In the genomic region with DNA sequence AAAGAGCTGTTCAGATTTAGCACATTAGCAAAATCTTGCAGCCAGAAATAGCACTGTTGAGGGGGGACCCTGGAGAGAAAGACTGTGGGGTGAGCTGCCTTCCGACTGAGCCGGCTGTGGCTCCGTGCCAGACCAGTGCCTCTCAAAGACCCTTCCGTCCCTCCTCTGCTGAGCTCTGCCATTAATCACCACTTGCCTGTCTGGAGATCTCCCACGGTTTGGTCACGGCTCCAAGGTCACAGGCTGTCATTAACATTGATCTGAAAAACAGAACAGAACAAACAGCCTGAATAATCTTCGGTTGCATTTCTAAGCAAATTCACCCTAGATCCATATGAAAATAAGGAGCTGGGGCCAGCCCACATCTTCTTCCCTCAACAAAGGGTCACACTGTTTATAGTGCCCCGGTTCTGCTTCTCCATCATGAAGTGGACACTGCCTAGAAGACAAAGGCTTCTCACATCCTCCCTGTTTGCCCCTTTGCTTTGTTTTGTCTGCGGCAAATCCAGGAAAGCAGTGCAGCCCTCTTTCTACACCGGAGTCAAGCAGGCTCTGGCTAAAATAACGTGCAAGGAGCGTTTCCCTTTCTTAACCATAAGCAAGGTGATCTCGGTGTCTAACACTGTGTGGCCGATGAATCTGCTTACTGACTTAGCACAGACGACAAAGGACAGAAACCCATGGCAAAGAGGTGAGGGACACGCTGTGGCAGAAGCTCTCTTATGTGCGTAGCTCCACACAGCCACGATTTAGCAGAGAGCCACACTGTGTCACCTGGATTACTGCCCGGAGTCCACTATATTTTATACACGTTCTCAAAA, we compare ENCODE assay signal across 9 mouse cellular contexts. TPM values are rescaled to one million over a fixed set of nuclear protein-coding genes. Genes with fewer than 3 reads are reported as not detected.
DNase-seq lines count a peak whose midpoint lies in the region; ATAC-seq lines count a peak whose summit lies in the region.
"Had no signal": no experiment of that assay in that cellular context is flagged by ENCODE, and none has a peak within 500 bp of the region (broad histone marks: within the 10 kb centered on the region; RNA-seq: fewer than 3 reads in every experiment).

No protein-coding gene starts in this region.

- intact Hi-C loops in heart, postnatal 10 days (cut with DNase I) = no loop called here

- 9% methylated on average over 20 of the region's 20 CpGs for WGBS in neural tube, embryonic 13.5 days

- peak overlapping the region; percentile 67 for H3K9ac ChIP-seq in neural tube, embryonic 13.5 days

- no peaks in the 10 kb centered on the region for H3K9me3 ChIP-seq in neural tube, embryonic 13.5 days

- H3K4me1 ChIP-seq in neural tube, embryonic 13.5 days (replicated peaks) = peaks cover 25% of the 10 kb centered on the region

- peak overlapping the region; percentile 11; the same call in 1 of the 2 replicates for H3K4me3 ChIP-seq in neural tube, embryonic 13.5 days

- H3K27ac ChIP-seq in neural tube, embryonic 13.5 days (replicated peaks) = peak overlapping the region; percentile 96
- H3K27ac ChIP-seq: macrophage had no signal

- H3K4me2 ChIP-seq in neural tube, embryonic 13.5 days = peak overlapping the region; percentile 46

- peak; percentile 90 for ATAC-seq in neural tube, embryonic 13.5 days (ENCODE audit: low read depth)

- H3K27me3 ChIP-seq in neural tube, embryonic 13.5 days = no peaks in the 10 kb centered on the region

- peak; percentile 17 for DNase-seq in ovary, adult 18-20 months (ENCODE audit: low spot score)
- DNase-seq in ovary, postnatal 14 days (ENCODE audit: low spot score) = no peak
- DNase-seq in embryo, embryonic 10 days (ENCODE audit: low spot score) = peak; percentile 89
- DNase-seq in heart, postnatal 10 days = peak; percentile 1 to 8
- peak; percentile 26 to 52 for DNase-seq in layer of hippocampus, postnatal 14 days (ENCODE audit: low spot score in 2 of 2)
- DNase-seq in spleen, postnatal 36 days (ENCODE audit: low spot score in 2 of 2) = no peak
- DNase-seq in c-Kit-positive CD71-positive TER-119-positive erythroid progenitor cells, embryonic 14.5 days (ENCODE audit: low spot score) = no peak

- no peaks in the 10 kb centered on the region for H3K36me3 ChIP-seq in neural tube, embryonic 13.5 days

RNA-seq across cellular contexts. Expression of a gene that starts 47.5 kb away (rescaled TPM):
- 1 to 10 TPM; 2.7 to 3.6 TPM for total RNA-seq in heart, postnatal 10 days (2021)
- 1 to 10 TPM; 2.9 TPM for total RNA-seq in layer of hippocampus, postnatal 14 days (2021)
- 7.9 TPM in 2 replicates for polyA plus RNA-seq in neural tube, embryonic 13.5 days (2015; fragmentation: Nextera tagmentation; extraction: Ambion mirVana)

RNA-seq across cellular contexts. Expression of a gene that starts 51.3 kb away (rescaled TPM):
- 1 to 10 TPM; 1.0 to 1.6 TPM for total RNA-seq in heart, postnatal 10 days (2021)
- total RNA-seq in layer of hippocampus, postnatal 14 days (2021) = under 1 TPM in 1 of 2 experiments, not detected in 1; 0.41 TPM
- 0.65 and 1.1 TPM in 2 replicates for polyA plus RNA-seq in neural tube, embryonic 13.5 days (2015; fragmentation: Nextera tagmentation; extraction: Ambion mirVana)
- polyA plus RNA-seq: macrophage had no signal

Comparison
In these comparisons a context has a peak if more than half of its experiments do, and no peak if none do; other contexts are left out.
1. DNase-seq: peak in ovary, adult 18-20 months (single experiment), embryo, embryonic 10 days (single experiment), heart, postnatal 10 days (2 of 2) and layer of hippocampus, postnatal 14 days (2 of 2); none in ovary, postnatal 14 days (single experiment), spleen, postnatal 36 days (0 of 2) and c-Kit-positive CD71-positive TER-119-positive erythroid progenitor cells, embryonic 14.5 days (single experiment).